Mouse (Mus musculus): ENCODE data around the gene Runx1. TPM values are rescaled to one million over a fixed set of nuclear protein-coding genes. Genes with fewer than 3 reads are reported as not detected.

Runx1 gene
- polyA plus RNA-seq, 1 experiment from 2014 or later: 0.30 TPM

DNA sequence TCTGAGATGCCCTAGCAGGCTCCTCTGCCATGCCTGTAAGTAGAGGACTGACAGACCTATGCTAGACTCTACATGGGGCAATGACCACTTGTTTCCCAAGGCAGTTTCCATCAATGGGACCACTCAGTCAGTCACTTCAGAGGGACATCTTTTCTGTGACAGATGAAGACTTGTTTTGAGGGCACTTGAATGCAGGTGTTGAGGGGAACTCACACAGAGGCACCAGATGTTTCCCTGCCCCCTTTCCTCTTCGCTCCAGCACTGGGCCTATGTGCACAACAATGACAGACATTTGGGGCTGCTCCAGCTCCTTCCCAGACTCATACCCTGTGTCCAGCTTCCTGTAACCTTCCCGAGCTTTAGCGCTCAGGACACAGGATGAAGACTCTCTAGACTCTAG is 65.9 kb downstream of the Runx1 start:
- WGBS: 84% methylated on average over 3 of the region's 3 CpGs
- H3K36me3 ChIP-seq (ENCODE audit: poor library complexity, severe bottlenecking): no peaks in the 10 kb centered on the region
- H3K4me1 ChIP-seq: peaks cover 9% of the 10 kb centered on the region; the same call in 1 of the 2 replicates
- H3K27me3 ChIP-seq: no peaks in the 10 kb centered on the region
- no peak overlapping the region for H3K9ac ChIP-seq
- ATAC-seq: no peak
- no peaks in the 10 kb centered on the region for H3K9me3 ChIP-seq (replicated peaks)
- H3K4me2 ChIP-seq: no peak overlapping the region
- no peak overlapping the region for H3K4me3 ChIP-seq
- no peak overlapping the region for H3K27ac ChIP-seq

DNA sequence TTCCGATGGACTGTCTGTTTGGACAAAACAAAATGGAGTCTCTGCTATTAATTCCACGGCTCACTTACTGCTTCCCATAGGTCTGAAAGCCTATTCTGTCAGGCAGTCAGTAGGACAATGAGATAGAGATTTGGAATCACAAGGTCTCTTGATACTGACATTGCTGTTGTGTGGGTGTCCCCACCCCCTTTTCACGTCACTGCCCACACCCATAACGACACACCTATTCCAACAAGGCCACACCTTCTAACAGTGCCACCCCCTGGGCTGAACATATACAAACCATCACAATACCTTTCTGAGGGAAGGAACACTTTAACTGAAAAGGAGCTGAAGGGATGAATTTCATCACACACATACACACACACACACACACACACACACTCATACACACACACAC is 68.4 kb downstream of the Runx1 start:
- Histone ChIP-seq H3K4me3 (no peak overlapping the region), H3K36me3 (ENCODE audit: poor library complexity, severe bottlenecking) (no peaks in the 10 kb centered on the region), H3K4me1 (peaks cover 5% of the 10 kb centered on the region; the same call in 1 of the 2 replicates), H3K27ac (no peak overlapping the region), H3K9me3 (replicated peaks) (no peaks in the 10 kb centered on the region), H3K27me3 (no peaks in the 10 kb centered on the region), H3K4me2 (no peak overlapping the region), H3K9ac (no peak overlapping the region)
- 79% methylated on average over 4 of the region's 4 CpGs for WGBS
- ATAC-seq: no peak

DNA sequence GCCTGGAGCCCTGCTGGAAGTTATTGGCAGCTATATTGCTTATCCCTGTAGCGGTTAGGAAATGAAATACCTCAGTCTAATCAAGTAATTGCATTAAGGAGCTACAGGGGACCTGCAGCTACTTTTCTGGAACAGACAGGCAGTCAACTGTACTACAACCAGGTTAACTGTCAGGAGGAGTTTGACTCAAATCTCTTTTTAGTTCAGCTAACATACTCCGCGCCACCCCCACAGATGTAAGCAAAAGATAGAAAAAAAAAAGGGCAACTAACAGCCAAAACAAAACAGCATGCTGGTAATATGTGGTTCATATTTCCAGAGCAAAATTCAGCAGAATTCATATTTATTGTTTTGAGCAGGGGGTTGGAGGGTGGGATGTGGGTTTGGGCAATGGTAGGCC is 72.0 kb downstream of the Runx1 start:
- Histone ChIP-seq H3K27me3 (no peaks in the 10 kb centered on the region), H3K9me3 (replicated peaks) (no peaks in the 10 kb centered on the region), H3K27ac (no peak overlapping the region), H3K4me2 (no peak overlapping the region), H3K9ac (no peak overlapping the region), H3K4me1 (no peaks in the 10 kb centered on the region), H3K36me3 (ENCODE audit: poor library complexity, severe bottlenecking) (no peaks in the 10 kb centered on the region), H3K4me3 (no peak overlapping the region)
- ATAC-seq: no peak
- WGBS: 92% methylated on average over 3 of the region's 3 CpGs

DNA sequence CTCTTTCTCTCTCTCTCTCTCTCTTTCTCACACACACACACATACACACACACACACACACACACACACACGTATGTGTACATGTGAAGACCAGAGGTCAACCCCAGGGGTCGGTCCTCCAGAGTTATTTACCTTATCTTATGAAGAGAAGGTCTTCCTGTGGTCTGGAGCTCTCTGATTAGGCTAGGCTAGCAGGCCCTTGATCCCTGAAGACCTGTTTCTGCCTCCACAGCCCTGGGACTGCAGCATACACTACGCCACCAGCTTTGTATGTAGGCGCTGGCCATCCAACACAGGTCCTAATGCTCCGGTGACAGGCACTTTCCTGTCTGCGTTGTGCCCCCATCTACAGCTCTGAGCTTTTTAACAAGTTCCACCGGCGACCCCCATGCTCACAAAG is 72.8 kb downstream of the Runx1 start:
- no peaks in the 10 kb centered on the region for H3K27me3 ChIP-seq
- H3K9me3 ChIP-seq (replicated peaks): no peaks in the 10 kb centered on the region
- no peaks in the 10 kb centered on the region for H3K36me3 ChIP-seq (ENCODE audit: poor library complexity, severe bottlenecking)
- WGBS: 92% methylated on average over 8 of the region's 8 CpGs
- H3K4me1 ChIP-seq: no peaks in the 10 kb centered on the region
- H3K27ac ChIP-seq: no peak overlapping the region
- ATAC-seq: no peak
- H3K4me2 ChIP-seq: no peak overlapping the region
- no peak overlapping the region for H3K9ac ChIP-seq
- H3K4me3 ChIP-seq: no peak overlapping the region

DNA sequence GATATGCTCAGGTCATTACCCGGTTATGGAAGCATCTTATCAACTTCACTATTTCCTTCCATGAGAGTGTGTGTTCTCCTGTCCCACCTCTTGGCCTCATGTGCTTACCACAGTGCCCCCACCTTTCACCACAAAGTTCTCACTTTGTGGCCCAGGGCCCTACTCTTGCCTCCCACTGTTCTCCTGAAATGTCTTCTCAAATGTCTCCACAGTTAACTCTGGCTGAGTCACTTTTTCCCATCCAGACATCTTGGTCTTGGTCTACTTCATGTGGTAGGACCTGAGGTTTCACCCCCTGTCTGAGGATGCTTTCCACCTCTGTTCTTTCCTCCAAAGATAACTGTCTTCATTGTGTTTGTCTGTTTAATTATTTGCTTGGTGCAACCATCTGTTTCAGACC is 77.7 kb downstream of the Runx1 start:
- no peak for ATAC-seq
- H3K4me3 ChIP-seq: no peak overlapping the region
- no peak overlapping the region for H3K4me2 ChIP-seq
- no peak overlapping the region for H3K27ac ChIP-seq
- 94% methylated on average over 1 of the region's 1 CpGs for WGBS
- H3K4me1 ChIP-seq: no peaks in the 10 kb centered on the region
- no peaks in the 10 kb centered on the region for H3K27me3 ChIP-seq
- H3K9me3 ChIP-seq (replicated peaks): no peaks in the 10 kb centered on the region
- no peaks in the 10 kb centered on the region for H3K36me3 ChIP-seq (ENCODE audit: poor library complexity, severe bottlenecking)
- H3K9ac ChIP-seq: no peak overlapping the region

DNA sequence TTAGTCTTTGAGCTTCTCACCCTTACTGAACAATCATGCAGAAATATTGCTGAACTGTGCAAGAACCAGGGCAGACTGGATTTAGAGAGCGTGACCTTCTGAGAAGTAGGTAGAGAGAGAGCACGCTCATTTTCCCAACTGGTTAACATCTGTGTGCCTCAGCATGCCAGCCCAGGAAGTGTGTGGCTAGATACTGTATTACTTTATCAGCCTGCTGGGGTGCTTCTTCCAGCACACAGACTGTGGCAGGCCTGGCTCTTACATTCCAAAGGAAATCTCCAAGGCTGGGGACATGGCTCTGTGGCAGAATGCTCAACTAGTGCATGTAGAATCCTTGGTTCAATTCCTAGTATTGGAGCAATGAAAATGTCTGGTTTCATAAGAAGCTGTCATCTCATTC is 78.9 kb downstream of the Runx1 start:
- ATAC-seq: no peak
- no peak overlapping the region for H3K4me3 ChIP-seq

DNA sequence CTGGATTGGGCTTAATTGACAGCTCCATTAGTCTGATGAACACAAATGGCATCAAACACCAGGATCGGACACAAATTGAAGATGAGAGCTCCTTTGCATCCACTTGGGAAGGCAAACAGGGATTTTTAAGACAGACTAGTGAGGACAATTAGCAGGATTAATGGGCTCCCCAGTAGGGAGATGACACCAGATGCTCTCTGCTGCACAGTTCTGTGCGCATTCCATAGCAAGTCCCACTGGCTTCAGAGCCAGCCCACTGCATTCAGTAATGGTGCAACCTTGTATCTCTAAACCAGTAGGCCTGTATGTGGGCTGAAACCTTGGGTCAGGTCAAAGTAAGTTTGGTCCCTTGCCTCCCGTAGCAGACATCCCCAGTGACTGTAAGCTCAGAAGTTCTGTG is 80.7 kb downstream of the Runx1 start:
- no peak for ATAC-seq
- H3K4me3 ChIP-seq: no peak overlapping the region
- H3K27me3 ChIP-seq: no peaks in the 10 kb centered on the region
- no peaks in the 10 kb centered on the region for H3K36me3 ChIP-seq (ENCODE audit: poor library complexity, severe bottlenecking)
- no peak overlapping the region for H3K4me2 ChIP-seq
- H3K9ac ChIP-seq: no peak overlapping the region
- H3K4me1 ChIP-seq: peaks cover 6% of the 10 kb centered on the region
- 79% methylated on average over 3 of the region's 3 CpGs for WGBS
- no peak overlapping the region for H3K27ac ChIP-seq
- H3K9me3 ChIP-seq (replicated peaks): no peaks in the 10 kb centered on the region

More for the DNA sequence above, 78.9 kb downstream of the Runx1 start:
- Histone ChIP-seq H3K27ac (no peak overlapping the region), H3K9me3 (replicated peaks) (no peaks in the 10 kb centered on the region), H3K4me1 (no peaks in the 10 kb centered on the region), H3K4me2 (no peak overlapping the region), H3K36me3 (ENCODE audit: poor library complexity, severe bottlenecking) (no peaks in the 10 kb centered on the region), H3K9ac (no peak overlapping the region), H3K27me3 (no peaks in the 10 kb centered on the region)
- 96% methylated on average over 2 of the region's 2 CpGs for WGBS

DNA sequence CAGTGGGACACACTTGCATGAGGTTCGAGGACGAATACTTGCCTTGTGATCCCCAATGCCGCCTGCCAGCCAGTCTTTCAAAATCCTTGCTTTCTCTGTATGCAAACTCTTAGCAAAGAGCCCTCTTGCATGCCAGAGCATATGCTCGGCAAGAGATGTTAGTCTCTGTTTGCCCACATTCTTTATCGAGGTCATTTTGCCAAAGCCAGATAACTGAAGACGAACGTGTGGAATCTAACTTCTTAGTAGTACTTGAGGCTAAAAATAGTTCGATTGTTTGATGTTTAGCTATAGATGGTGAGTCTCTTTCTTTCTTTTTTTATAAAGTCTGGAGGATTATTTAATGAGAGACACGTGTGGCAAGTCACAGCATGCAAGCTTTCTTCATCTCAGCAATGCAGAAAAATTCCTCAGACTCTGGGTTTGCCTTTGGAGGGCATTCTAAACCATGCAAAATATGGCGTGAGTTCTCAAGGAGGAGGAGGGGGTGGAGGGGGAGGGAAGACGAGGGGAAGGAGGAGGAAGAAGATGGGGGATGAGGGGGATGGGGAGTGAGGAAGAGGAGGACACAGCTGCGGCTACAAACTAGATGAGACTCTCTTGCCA is 81.7 kb downstream of the Runx1 start:
- 75% methylated on average over 12 of the region's 12 CpGs for WGBS
- no peak overlapping the region for H3K9ac ChIP-seq
- H3K27me3 ChIP-seq: no peaks in the 10 kb centered on the region
- no peak overlapping the region for H3K27ac ChIP-seq
- peaks cover 12% of the 10 kb centered on the region for H3K4me1 ChIP-seq
- H3K9me3 ChIP-seq (replicated peaks): no peaks in the 10 kb centered on the region
- no peak overlapping the region for H3K4me3 ChIP-seq
- H3K36me3 ChIP-seq (ENCODE audit: poor library complexity, severe bottlenecking): no peaks in the 10 kb centered on the region
- no peak overlapping the region for H3K4me2 ChIP-seq
- no peak for ATAC-seq

DNA sequence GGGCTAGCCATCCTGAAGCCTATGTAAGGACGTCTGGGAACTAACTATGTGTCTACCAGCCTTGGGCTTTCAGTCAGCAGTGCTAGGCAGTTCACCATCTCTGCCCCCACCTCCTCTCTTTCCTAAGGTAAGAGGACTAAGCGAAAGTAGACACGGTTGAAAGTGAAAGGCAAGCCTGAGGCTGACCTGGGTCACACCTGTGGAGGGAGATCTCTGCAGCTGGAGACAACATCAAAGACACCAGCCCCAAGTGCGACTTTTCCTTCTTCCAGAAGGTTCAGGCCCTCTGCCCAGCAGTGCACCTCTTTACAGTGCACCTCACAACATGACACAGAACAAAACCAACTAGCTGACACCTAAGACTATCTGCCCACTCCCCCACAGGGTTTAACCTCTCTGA is 82.2 kb downstream of the Runx1 start:
- Histone ChIP-seq H3K27ac (no peak overlapping the region), H3K27me3 (no peaks in the 10 kb centered on the region), H3K9ac (no peak overlapping the region), H3K9me3 (replicated peaks) (no peaks in the 10 kb centered on the region), H3K36me3 (ENCODE audit: poor library complexity, severe bottlenecking) (no peaks in the 10 kb centered on the region), H3K4me1 (peaks cover 12% of the 10 kb centered on the region), H3K4me2 (no peak overlapping the region), H3K4me3 (no peak overlapping the region)
- 83% methylated on average over 4 of the region's 4 CpGs for WGBS
- no peak for ATAC-seq

DNA sequence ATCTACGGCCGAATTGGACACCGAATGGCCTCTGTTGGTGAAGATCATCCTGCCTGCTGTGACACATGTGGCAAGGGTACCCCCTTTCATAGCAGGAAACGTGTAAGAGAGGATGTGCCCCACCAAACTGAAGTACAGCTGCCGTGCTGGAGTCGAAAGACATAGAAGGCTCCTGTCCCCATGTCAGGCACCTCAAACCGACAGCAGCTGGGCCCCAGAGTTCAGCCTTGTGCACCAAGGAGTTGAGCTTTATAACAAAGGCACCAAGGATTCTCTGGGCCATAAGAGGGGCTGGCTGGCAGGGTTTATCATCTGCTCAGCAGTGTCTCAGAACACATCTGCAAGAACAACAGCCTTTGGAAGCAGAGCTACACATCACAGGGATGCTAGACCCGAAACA is 84.6 kb downstream of the Runx1 start:
- ATAC-seq: no peak
- WGBS: 89% methylated on average over 8 of the region's 8 CpGs

DNA sequence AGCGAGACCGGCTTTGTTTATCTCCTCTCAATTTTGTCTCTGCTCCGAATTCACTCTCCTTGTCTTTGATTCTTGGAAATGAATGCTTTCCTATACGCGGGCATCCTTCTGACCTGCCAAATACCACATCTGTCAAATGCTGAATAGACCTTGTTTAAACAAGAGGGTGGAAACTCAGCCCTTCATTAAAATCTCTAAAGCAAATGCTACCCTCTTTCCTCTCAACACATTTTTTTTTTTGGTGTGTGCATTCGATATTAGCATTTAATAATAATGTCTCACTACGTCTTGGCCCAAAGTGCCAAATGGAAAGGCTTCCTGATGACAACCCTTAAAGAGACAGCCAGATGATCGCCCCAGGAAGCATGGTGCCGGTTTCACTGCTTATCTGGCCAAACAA is 85.4 kb downstream of the Runx1 start:
- Histone ChIP-seq H3K4me2 (no peak overlapping the region), H3K9ac (no peak overlapping the region), H3K27me3 (no peaks in the 10 kb centered on the region), H3K27ac (peak overlapping the region; percentile 14; the same call in 1 of the 2 replicates), H3K4me3 (no peak overlapping the region), H3K9me3 (replicated peaks) (no peaks in the 10 kb centered on the region), H3K36me3 (ENCODE audit: poor library complexity, severe bottlenecking) (no peaks in the 10 kb centered on the region), H3K4me1 (peaks cover 12% of the 10 kb centered on the region)
- WGBS: 34% methylated on average over 9 of the region's 9 CpGs
- ATAC-seq: no peak

More for the DNA sequence above, 84.6 kb downstream of the Runx1 start:
- no peak overlapping the region for H3K4me2 ChIP-seq
- H3K9ac ChIP-seq: no peak overlapping the region
- no peaks in the 10 kb centered on the region for H3K9me3 ChIP-seq (replicated peaks)
- H3K4me1 ChIP-seq: peaks cover 12% of the 10 kb centered on the region
- no peak overlapping the region for H3K27ac ChIP-seq
- no peaks in the 10 kb centered on the region for H3K36me3 ChIP-seq (ENCODE audit: poor library complexity, severe bottlenecking)
- H3K4me3 ChIP-seq: no peak overlapping the region
- H3K27me3 ChIP-seq: no peaks in the 10 kb centered on the region

DNA sequence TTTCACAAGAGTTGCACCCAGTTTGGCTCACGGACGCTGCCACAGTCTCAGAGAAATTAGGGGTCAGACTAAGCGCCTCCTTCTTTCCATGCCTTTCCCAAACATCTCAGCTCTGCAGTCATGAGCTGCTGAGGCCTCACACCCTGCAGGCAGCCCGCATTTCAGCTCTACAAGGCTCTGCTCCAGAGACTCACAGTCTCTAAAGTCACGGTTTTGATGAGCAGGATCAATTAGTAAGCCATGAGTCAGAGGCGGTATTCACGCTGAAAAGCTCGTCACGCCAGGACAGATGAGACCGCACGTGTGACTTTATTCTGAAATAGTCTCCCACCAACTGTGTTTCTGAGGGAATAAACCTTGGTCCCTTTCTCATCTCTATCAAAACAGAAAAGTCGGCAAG is 86.0 kb downstream of the Runx1 start:
- WGBS: 55% methylated on average over 12 of the region's 12 CpGs
- ATAC-seq: 0 out of 2 replicates have a peak, but pooled peaks have one; percentile 21
- Histone ChIP-seq H3K27ac (no peak overlapping the region), H3K4me2 (no peak overlapping the region), H3K27me3 (no peaks in the 10 kb centered on the region), H3K4me1 (peaks cover 12% of the 10 kb centered on the region), H3K9ac (no peak overlapping the region), H3K4me3 (no peak overlapping the region), H3K36me3 (ENCODE audit: poor library complexity, severe bottlenecking) (no peaks in the 10 kb centered on the region), H3K9me3 (replicated peaks) (no peaks in the 10 kb centered on the region)

DNA sequence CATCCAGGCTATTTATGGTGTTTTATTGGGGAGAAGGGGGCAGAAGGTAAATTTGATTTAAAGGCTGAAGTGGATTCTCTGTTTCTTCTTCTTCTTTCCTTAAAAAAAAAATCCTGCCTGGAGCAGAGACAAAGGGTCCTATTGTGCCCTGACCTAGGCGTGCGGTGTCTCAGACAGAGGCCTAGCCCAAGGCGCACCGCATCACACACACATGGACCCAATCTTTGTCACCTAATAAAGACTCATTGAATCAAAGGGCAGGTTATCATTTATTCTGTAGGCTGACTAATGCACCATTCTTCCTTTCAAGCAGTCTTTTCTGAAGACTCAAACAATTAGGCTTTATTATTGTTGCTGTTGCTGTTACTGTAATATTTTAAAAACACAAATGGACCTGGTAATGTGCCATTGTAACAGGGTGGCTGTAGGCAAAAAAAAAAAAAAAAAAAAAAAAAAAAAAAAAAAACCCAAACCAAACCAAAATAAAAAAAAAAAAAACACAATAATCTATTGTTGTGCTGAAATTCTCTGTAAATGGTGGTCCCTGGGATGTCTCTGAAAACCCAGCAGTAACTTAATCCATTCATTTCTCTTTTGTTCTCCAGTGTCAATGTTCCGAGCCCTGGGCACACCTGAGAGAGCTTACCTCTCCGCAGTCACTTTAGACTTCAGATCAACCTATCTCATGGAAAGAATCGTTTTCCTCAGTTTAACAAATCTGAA is 86.7 kb downstream of the Runx1 start:
- Histone ChIP-seq H3K9me3 (replicated peaks) (no peaks in the 10 kb centered on the region), H3K27me3 (no peaks in the 10 kb centered on the region), H3K27ac (no peak overlapping the region), H3K36me3 (ENCODE audit: poor library complexity, severe bottlenecking) (no peaks in the 10 kb centered on the region), H3K4me3 (no peak overlapping the region), H3K9ac (no peak overlapping the region), H3K4me1 (peaks cover 12% of the 10 kb centered on the region), H3K4me2 (no peak overlapping the region)
- WGBS: 72% methylated on average over 7 of the region's 7 CpGs
- ATAC-seq: no peak
